Mouse (Mus musculus) layer of hippocampus, adult 8-10 months (tissue): ENCODE data around the gene Skor1. TPM values are rescaled to one million over a fixed set of nuclear protein-coding genes. Genes with fewer than 3 reads are reported as not detected.

Experiments
- DNase-seq, 2 experiments: peaks; one replicate each; pipeline ENCODE4 v3.0.0; 2022; ENCODE audit warnings: low spot score in 2 of 2
- total RNA-seq, 4 experiments: library from RNA; stranded (reverse); gene quantifications; 2 replicates each; pipeline ENCODE4 v1.2.4; 2022

Skor1 gene
- total RNA-seq, 4 experiments from 2014 or later, result 0.18 TPM; not detected in 3

GRCm38 (mm10) chr9:63150086-63150800 lies 1.5 kb upstream of the Skor1 start:
- no peak for DNase-seq

- no peak for DNase-seq
These were observed 608 bp upstream of the Skor1 start for GRCm38 (mm10) chr9:63149372-63149766.

- DNase-seq, result no peak
These were observed 863 bp downstream of the Skor1 start for GRCm38 (mm10) chr9:63147786-63148409.

GRCm38 (mm10) chr9:63147296-63147695 lies 1.5 kb downstream of the Skor1 start:
- no peak for DNase-seq

- DNase-seq, result no peak
These were observed 1.9 kb downstream of the Skor1 start for GRCm38 (mm10) chr9:63146856-63147274.

GRCm38 (mm10) chr9:63146126-63146855 lies 2.5 kb downstream of the Skor1 start:
- DNase-seq, result no peak

- no peak for DNase-seq
These were observed 3.3 kb downstream of the Skor1 start for GRCm38 (mm10) chr9:63145249-63146125.

GRCm38 (mm10) chr9:63144502-63145248 lies 4.1 kb downstream of the Skor1 start:
- DNase-seq, result no peak

- DNase-seq, result no peak
These were observed 4.9 kb downstream of the Skor1 start for GRCm38 (mm10) chr9:63143641-63144501.

- no peak for DNase-seq
These were observed 5.5 kb downstream of the Skor1 start for GRCm38 (mm10) chr9:63143227-63143626.

- no peak for DNase-seq
These were observed 6.3 kb downstream of the Skor1 start for GRCm38 (mm10) chr9:63142335-63143036.

GRCm38 (mm10) chr9:63141641-63142334 lies 7.0 kb downstream of the Skor1 start:
- DNase-seq, result no peak

- DNase-seq, result no peak
These were observed 8.6 kb downstream of the Skor1 start for GRCm38 (mm10) chr9:63140211-63140610.

- no peak for DNase-seq
These were observed 9.1 kb downstream of the Skor1 start for GRCm38 (mm10) chr9:63139661-63140060.

- no peak for DNase-seq
These were observed 10.2 kb downstream of the Skor1 start for GRCm38 (mm10) chr9:63138481-63138967.

- no peak for DNase-seq
These were observed 11.2 kb downstream of the Skor1 start for GRCm38 (mm10) chr9:63137615-63137915.

- DNase-seq, result no peak
These were observed 11.8 kb downstream of the Skor1 start for GRCm38 (mm10) chr9:63136756-63137614.

- no peak for DNase-seq
These were observed 12.5 kb downstream of the Skor1 start for GRCm38 (mm10) chr9:63136241-63136640.
